Mouse (Mus musculus) macrophage (primary cell): ENCODE results near the gene Parp3. TPM values are rescaled to one million over a fixed set of nuclear protein-coding genes. Genes with fewer than 3 reads are reported as not detected.

Source experiments
- H3K27ac ChIP-seq: fragments of 350-480 bp; formaldehyde crosslinking; 2 replicates; pipeline ENCODE4 v1.9.0; 2021
- H3K36me3 ChIP-seq: fragments of 350-480 bp; formaldehyde crosslinking; 2 replicates; pipeline ENCODE4 v1.9.0; 2021; ENCODE audit errors: inconsistent target
- H3K4me3 ChIP-seq: fragments of 350-480 bp; formaldehyde crosslinking; 2 replicates; pipeline ENCODE4 v1.9.0; 2021; ENCODE audit errors: inconsistent target
- H3K79me2 ChIP-seq: fragments of 350-480 bp; formaldehyde crosslinking; 2 replicates; pipeline ENCODE4 v1.9.0; 2021; ENCODE audit errors: inconsistent target
- WGBS: methylation state at CpG from one replicate; pipeline ENCODE4 v1.1.7; 2026; ENCODE audit warnings: inconsistent platforms; ENCODE audit not compliant: missing documents; 5-methylcytosine and 5-hydroxymethylcytosine counted together
- polyA plus RNA-seq: library from polyadenylated mRNA; stranded (reverse); fragments of 250-400 nt; gene quantifications from 3 replicates; pipeline ENCODE4 v1.2.4, GENCODE M21; 2018; ENCODE audit warnings: inconsistent platforms

The Parp3 gene
- polyA plus RNA-seq, 1 experiment from 2014 or later: 31.0 TPM

GRCm38 (mm10) chr9:106447348-106447747 lies 29.4 kb downstream of the Parp3 start, which contains the start of the genes Abhd14b and Abhd14a:
Abhd14b (plus strand) TSS chr9:106447459.
Abhd14a (minus strand) TSS chr9:106447678.
- peak within 1 kb of the TSS; percentile 56 for H3K4me3 ChIP-seq
- no peaks in the 10 kb centered on the region for H3K36me3 ChIP-seq
- H3K27ac ChIP-seq: peak within 1 kb of the TSS; percentile 27; the same call in 1 of the 2 replicates
- under 1% methylated on average over 22 of the region's 24 CpGs for WGBS
- no peaks in the 10 kb centered on the region for H3K79me2 ChIP-seq

DNA sequence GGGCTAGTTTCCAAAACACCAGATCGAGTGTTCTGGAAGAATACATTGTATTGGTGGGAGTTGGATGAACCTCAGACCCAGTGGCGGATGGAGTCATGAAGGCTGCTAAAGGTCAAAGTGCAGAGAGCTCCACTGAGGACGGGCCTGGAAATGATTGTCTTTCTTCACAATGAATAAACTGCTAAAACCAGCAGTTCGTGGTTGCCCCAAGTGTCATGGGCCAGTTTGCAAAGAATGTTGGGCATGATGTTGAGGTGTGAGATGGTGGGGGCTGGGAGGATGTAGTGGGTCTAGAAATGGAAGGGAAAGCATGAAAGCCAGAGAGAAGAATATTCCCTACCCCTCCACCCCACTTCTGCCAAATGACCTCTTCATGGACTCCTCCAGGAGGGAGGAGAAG lies 31.9 kb downstream of the Parp3 start:
- Histone ChIP-seq H3K36me3 (no peaks in the 10 kb centered on the region), H3K4me3 (no peak overlapping the region), H3K79me2 (no peaks in the 10 kb centered on the region), H3K27ac (no peak overlapping the region)
- WGBS: 91% methylated on average over 4 of the region's 4 CpGs

DNA sequence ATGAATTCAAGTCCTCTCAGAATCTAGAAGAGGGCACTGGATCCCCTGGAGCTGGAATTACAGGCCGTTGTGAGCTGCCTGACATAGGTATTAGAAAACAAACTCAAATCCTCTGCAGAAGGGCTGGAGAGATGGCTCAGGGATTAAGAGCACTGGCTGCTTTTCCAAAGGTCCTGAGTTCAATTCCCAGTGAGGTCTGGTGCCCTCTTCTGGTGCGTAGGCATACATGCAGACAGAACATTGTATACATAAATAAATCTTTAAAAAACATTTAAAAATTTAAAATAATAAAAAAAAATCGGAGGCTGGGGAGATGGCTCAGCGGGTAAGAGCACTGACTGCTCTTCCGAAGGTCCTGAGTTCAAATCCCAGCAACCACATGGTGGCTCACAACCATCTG lies 34.1 kb downstream of the Parp3 start:
- 97% methylated on average over 5 of the region's 5 CpGs for WGBS
- Histone ChIP-seq H3K27ac (no peak overlapping the region), H3K79me2 (no peaks in the 10 kb centered on the region), H3K4me3 (no peak overlapping the region), H3K36me3 (no peaks in the 10 kb centered on the region)

GRCm38 (mm10) chr9:106436566-106436965 lies 40.2 kb downstream of the Parp3 start:
- 90% methylated on average over 9 of the region's 9 CpGs for WGBS
- no peak overlapping the region for H3K27ac ChIP-seq
- H3K79me2 ChIP-seq: no peaks in the 10 kb centered on the region
- no peak overlapping the region for H3K4me3 ChIP-seq
- H3K36me3 ChIP-seq: peaks cover 18% of the 10 kb centered on the region

DNA sequence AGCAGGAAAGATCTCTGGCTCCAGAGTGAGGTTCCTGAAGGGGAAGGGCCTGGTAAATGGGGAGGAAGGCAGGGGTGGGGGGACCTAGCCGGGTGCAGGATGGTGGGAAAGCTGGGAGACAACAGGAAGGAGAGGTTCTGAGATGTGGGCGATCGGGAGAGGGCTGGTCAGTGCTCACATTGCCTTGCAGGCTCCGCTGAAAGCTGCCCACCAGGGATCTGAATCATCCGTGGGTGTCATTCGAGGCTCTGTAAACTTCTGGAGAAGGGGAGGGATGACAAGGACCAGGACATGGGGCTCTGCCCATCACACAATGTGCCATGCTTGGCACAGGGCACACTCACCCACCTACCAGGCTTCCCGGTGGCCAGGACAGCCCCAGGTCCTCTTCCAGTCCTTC lies 43.4 kb downstream of the Parp3 start:
- Histone ChIP-seq H3K79me2 (peaks cover 13% of the 10 kb centered on the region), H3K36me3 (peaks cover 21% of the 10 kb centered on the region), H3K27ac (no peak overlapping the region), H3K4me3 (no peak overlapping the region)
- WGBS: 82% methylated on average over 7 of the region's 7 CpGs

DNA sequence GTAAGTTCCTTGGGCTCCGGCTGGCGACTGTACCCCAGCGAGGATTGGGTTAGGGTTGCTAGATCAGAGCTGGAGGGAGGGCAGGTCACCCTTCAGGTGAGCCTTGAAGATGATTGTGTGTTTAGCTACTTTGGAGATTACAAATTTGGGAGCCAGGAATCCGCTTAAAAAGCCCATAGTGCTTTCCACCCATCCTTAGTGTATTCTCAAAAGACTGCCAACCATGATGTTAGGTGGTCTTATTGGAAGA lies 46.8 kb downstream of the Parp3 start:
- 4% methylated on average over 4 of the region's 4 CpGs for WGBS
- peak overlapping the region; percentile 76 for H3K27ac ChIP-seq
- H3K4me3 ChIP-seq: peak overlapping the region; percentile 68
- peaks cover 13% of the 10 kb centered on the region for H3K79me2 ChIP-seq
- H3K36me3 ChIP-seq: peaks cover 21% of the 10 kb centered on the region

DNA sequence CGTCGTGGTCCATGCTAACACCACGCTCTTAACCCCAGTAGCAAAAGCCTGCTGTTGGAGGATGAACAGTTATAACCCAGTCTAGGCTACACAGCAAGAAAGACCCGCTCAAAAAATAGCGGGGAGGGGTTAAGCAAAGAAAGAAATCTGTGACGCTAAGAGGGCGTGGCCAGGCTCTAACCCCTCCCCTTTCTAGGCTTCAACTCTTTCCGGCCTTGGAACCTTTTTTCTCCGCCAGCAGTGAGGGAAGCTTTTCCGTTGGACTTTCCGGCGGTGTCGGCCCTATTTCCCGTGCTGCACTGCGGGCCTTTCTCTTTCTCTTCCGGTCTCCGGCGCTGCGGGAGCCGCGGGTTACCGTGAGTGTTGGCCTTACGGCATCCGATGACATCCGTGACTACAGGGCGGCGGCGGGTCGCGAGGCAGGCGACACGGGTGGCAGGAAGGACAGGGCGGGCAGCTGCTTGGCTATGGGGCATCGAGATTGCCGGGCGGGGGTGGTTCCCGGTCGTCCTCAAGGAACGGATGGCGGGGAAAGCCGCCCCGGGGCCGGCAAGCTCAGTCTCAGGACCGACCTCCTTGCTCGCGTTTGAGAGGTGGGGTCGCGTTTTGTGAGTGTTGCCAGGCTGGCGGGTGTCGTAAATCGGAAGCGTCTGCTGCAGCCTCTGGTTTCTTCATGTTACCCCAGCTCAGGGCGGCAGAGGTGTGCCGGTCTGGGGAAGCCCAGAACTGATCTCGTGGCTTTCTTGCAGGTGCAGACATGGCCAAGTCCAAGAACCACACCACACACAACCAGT lies 47.3 kb downstream of the Parp3 start, which contains the start of gene Rpl29:
Gene Rpl29, plus strand, starts transcription at position 234 of the 794 bp plus-strand sequence.
- peaks cover 13% of the 10 kb centered on the region for H3K79me2 ChIP-seq
- peak within 1 kb of the TSS; percentile 68 for H3K4me3 ChIP-seq
- 0% methylated on average over 53 of the region's 55 CpGs for WGBS
- peak within 1 kb of the TSS; percentile 76 for H3K27ac ChIP-seq
- peaks cover 21% of the 10 kb centered on the region for H3K36me3 ChIP-seq

GRCm38 (mm10) chr9:106428719-106429220 lies 48.0 kb downstream of the Parp3 start:
- peaks cover 13% of the 10 kb centered on the region for H3K79me2 ChIP-seq
- WGBS: 7% methylated on average over 10 of the region's 11 CpGs
- H3K36me3 ChIP-seq: peaks cover 21% of the 10 kb centered on the region
- peak overlapping the region; percentile 68 for H3K4me3 ChIP-seq
- H3K27ac ChIP-seq: peak overlapping the region; percentile 76

GRCm38 (mm10) chr9:106421865-106422160 lies 54.9 kb downstream of the Parp3 start:
- 0% methylated on average over 3 of the region's 3 CpGs for WGBS
- H3K4me3 ChIP-seq: no peak overlapping the region
- no peak overlapping the region for H3K27ac ChIP-seq
- H3K36me3 ChIP-seq: no peaks in the 10 kb centered on the region
- H3K79me2 ChIP-seq: no peaks in the 10 kb centered on the region

- 21% methylated on average over 14 of the region's 18 CpGs for WGBS
- Histone ChIP-seq H3K4me3 (no peak overlapping the region), H3K79me2 (no peaks in the 10 kb centered on the region), H3K36me3 (no peaks in the 10 kb centered on the region), H3K27ac (no peak overlapping the region)
Measured at GRCm38 (mm10) chr9:106421033-106421864, 55.5 kb downstream of the Parp3 start.

DNA sequence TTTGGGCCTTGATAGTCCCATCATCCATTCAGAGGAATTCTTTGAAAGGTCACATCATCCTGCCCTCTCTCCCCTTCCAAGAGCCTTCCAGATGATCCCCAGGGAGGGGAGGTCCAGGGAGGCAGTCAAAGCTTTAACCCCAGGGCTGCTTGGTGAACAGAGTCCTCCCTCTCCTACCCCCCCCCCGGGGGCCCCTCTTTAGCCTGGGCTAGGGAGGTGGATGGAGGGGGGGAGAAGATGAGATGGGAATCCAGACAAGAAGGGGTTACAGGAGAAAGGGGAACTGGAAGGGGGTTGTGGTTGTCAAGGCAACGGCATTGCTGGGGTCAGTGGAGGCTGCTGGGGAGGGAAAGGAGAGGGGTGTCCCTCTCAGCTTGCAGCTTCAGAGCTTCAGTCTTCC lies 56.1 kb downstream of the Parp3 start:
- 10% methylated on average over 2 of the region's 2 CpGs for WGBS
- no peaks in the 10 kb centered on the region for H3K36me3 ChIP-seq
- H3K27ac ChIP-seq: no peak overlapping the region
- no peaks in the 10 kb centered on the region for H3K79me2 ChIP-seq
- H3K4me3 ChIP-seq: no peak overlapping the region

Other genes starting within 250 kb of the Parp3 start
- 173 to 195 TPM (median 183 TPM) in 3 replicates for gene Alas1, start 228.3 kb downstream of the Parp3 start, polyA plus RNA-seq
- gene Poc1a, start 195.9 kb downstream of the Parp3 start, polyA plus RNA-seq: 2.7 to 6.4 TPM (median 3.5 TPM) in 3 replicates
- 58.0 to 112 TPM (median 63.3 TPM) in 3 replicates for gene Dusp7, start 108.3 kb downstream of the Parp3 start, polyA plus RNA-seq
- gene Rpl29, start 47.5 kb downstream of the Parp3 start, polyA plus RNA-seq: 891 to 979 TPM (median 909 TPM) in 3 replicates
- 2.5 to 5.7 TPM (median 2.6 TPM) in 3 replicates for gene Acy1, start 38.6 kb downstream of the Parp3 start, polyA plus RNA-seq
- 10.0 to 22.7 TPM (median 15.4 TPM) in 3 replicates for gene Abhd14b, start 29.5 kb downstream of the Parp3 start, polyA plus RNA-seq
- gene Abhd14a, start 29.3 kb downstream of the Parp3 start, polyA plus RNA-seq: 3.5 to 10.0 TPM (median 5.9 TPM) in 3 replicates
- 2.8 to 4.6 TPM (median 4.5 TPM) in 3 replicates for gene Pcbp4, start 23.7 kb downstream of the Parp3 start, polyA plus RNA-seq
- gene Gpr62, start 11.0 kb downstream of the Parp3 start, polyA plus RNA-seq: not detected in 3 replicates
- 10.1 to 24.9 TPM (median 11.4 TPM) in 3 replicates for gene Rrp9, start 986 bp downstream of the Parp3 start, polyA plus RNA-seq
- gene Iqcf1, start 23.0 kb upstream of the Parp3 start, polyA plus RNA-seq: not detected in 3 replicates
- gene Iqcf5, start 37.6 kb upstream of the Parp3 start, polyA plus RNA-seq: not detected in 3 replicates
- gene Iqcf3, start 84.7 kb upstream of the Parp3 start, polyA plus RNA-seq: not detected in 3 replicates
- not detected in 3 replicates for gene Iqcf4, start 94.0 kb upstream of the Parp3 start, polyA plus RNA-seq
- gene Iqcf6, start 149.6 kb upstream of the Parp3 start, polyA plus RNA-seq: not detected in 3 replicates
- not detected in 3 replicates for gene Grm2, start 179.1 kb upstream of the Parp3 start, polyA plus RNA-seq
- 89.8 to 109 TPM (median 91.7 TPM) in 3 replicates for gene Tex264, start 209.0 kb upstream of the Parp3 start, polyA plus RNA-seq